Mouse (Mus musculus) stomach, embryonic 16.5 days (tissue): ENCODE measurements around the gene Psmd13. TPM values are rescaled to one million over a fixed set of nuclear protein-coding genes. Genes with fewer than 3 reads are reported as not detected.

Experiments
- ATAC-seq: fragments of 200-750 bp; cut with Nextera tagmentation; 2 replicates; pipeline ENCODE4 v1.8.0; 2017; ENCODE audit warnings: moderate number of reproducible peaks, moderate TSS enrichment; ENCODE audit not compliant: insufficient read depth, low FRiP score
- H3K27ac ChIP-seq: fragments of 300-500 bp; sonication (generic); 2 replicates; pipeline ENCODE4 v1.5.1; 2014; ENCODE audit warnings: low read length
- H3K27me3 ChIP-seq: fragments of 300-500 bp; sonication (generic); 2 replicates; pipeline ENCODE4 v1.6.1; 2014; ENCODE audit warnings: low read length, control low read depth, mixed read lengths; ENCODE audit not compliant: control insufficient read depth, insufficient read depth
- H3K36me3 ChIP-seq: fragments of 300-500 bp; sonication (generic); 2 replicates; pipeline ENCODE4 v1.6.1; 2014; ENCODE audit warnings: low read length; ENCODE audit not compliant: control insufficient read depth, insufficient read depth
- H3K4me1 ChIP-seq: fragments of 300-500 bp; sonication (generic); 2 replicates; pipeline ENCODE4 v1.6.1; 2014; ENCODE audit warnings: low read length, control low read depth, mixed read lengths; ENCODE audit not compliant: control insufficient read depth, insufficient read depth
- H3K4me2 ChIP-seq: fragments of 300-500 bp; sonication (generic); 2 replicates; pipeline ENCODE4 v1.6.1; 2014; ENCODE audit warnings: low read depth, low read length, mixed read lengths
- H3K4me3 ChIP-seq: fragments of 300-500 bp; sonication (generic); replicated peaks from 2 replicates; pipeline ENCODE4 v1.5.1; 2014; ENCODE audit warnings: mild to moderate bottlenecking, low read length
- H3K9ac ChIP-seq: fragments of 300-500 bp; sonication (generic); 2 replicates; pipeline ENCODE4 v1.6.1; 2014; ENCODE audit warnings: low read length
- H3K9me3 ChIP-seq: fragments of 300-500 bp; sonication (generic); replicated peaks from 2 replicates; pipeline ENCODE4 v1.6.1; 2016; ENCODE audit warnings: low read length, control low read depth; ENCODE audit not compliant: control insufficient read depth
- WGBS: fragments of 180-500 bp; shearing (Covaris S2); extraction: QIAGEN DNeasy Blood & Tissue Kit; methylation state at CpG from one replicate; pipeline ENCODE4 v1.1.7; 2014; 5-methylcytosine and 5-hydroxymethylcytosine counted together
- polyA plus RNA-seq: library from polyadenylated mRNA; unstranded; fragments of >200 nt; fragmentation: Nextera tagmentation; extraction: Ambion mirVana; gene quantifications from 2 replicates; pipeline ENCODE4 v1.2.1, GENCODE M21; 2015

Gene Psmd13
- polyA plus RNA-seq, 1 experiment from 2014 or later = 193 TPM

GRCm38 (mm10) chr7:140923070-140923775 lies 41.5 kb downstream of the Psmd13 start:
- peak overlapping the region; percentile 71 for H3K4me2 ChIP-seq
- peaks cover 12% of the 10 kb centered on the region for H3K4me1 ChIP-seq
- no peaks in the 10 kb centered on the region for H3K9me3 ChIP-seq
- H3K36me3 ChIP-seq = no peaks in the 10 kb centered on the region
- H3K9ac ChIP-seq = peak overlapping the region; percentile 51
- H3K27me3 ChIP-seq = peaks cover 53% of the 10 kb centered on the region
- ATAC-seq = no peak
- 23% methylated on average over 30 of the region's 30 CpGs for WGBS
- H3K27ac ChIP-seq = no peak overlapping the region
- H3K4me3 ChIP-seq = peak overlapping the region; percentile 48

GRCm38 (mm10) chr7:140927181-140927580 lies 45.4 kb downstream of the Psmd13 start:
- no peak overlapping the region for H3K4me3 ChIP-seq
- ATAC-seq = no peak
- peaks cover 8% of the 10 kb centered on the region for H3K4me1 ChIP-seq
- 78% methylated on average over 6 of the region's 6 CpGs for whole genome bisulfite sequencing
- H3K36me3 ChIP-seq = no peaks in the 10 kb centered on the region
- H3K9ac ChIP-seq = no peak overlapping the region
- no peak overlapping the region for H3K27ac ChIP-seq
- H3K4me2 ChIP-seq = no peak overlapping the region
- H3K27me3 ChIP-seq = peaks cover 27% of the 10 kb centered on the region
- no peaks in the 10 kb centered on the region for H3K9me3 ChIP-seq

GRCm38 (mm10) chr7:140938436-140938835 lies 56.7 kb downstream of the Psmd13 start:
- Histone ChIP-seq H3K4me1 (peaks cover 21% of the 10 kb centered on the region), H3K4me3 (no peak overlapping the region), H3K27me3 (no peaks in the 10 kb centered on the region), H3K36me3 (no peaks in the 10 kb centered on the region), H3K4me2 (no peak overlapping the region), H3K9me3 (no peaks in the 10 kb centered on the region), H3K27ac (no peak overlapping the region), H3K9ac (no peak overlapping the region)
- ATAC-seq = no peak
- WGBS = 49% methylated on average over 3 of the region's 3 CpGs

GRCm38 (mm10) chr7:140938896-140939295 lies 57.1 kb downstream of the Psmd13 start:
- Histone ChIP-seq H3K4me3 (no peak overlapping the region), H3K36me3 (no peaks in the 10 kb centered on the region), H3K9ac (no peak overlapping the region), H3K27ac (peak overlapping the region; percentile 48), H3K27me3 (no peaks in the 10 kb centered on the region), H3K4me2 (no peak overlapping the region), H3K9me3 (no peaks in the 10 kb centered on the region), H3K4me1 (peaks cover 24% of the 10 kb centered on the region)
- WGBS = 45% methylated on average over 2 of the region's 2 CpGs
- no peak for ATAC-seq

GRCm38 (mm10) chr7:140939669-140940171 lies 58.0 kb downstream of the Psmd13 start:
- H3K36me3 ChIP-seq = no peaks in the 10 kb centered on the region
- no peaks in the 10 kb centered on the region for H3K27me3 ChIP-seq
- H3K4me1 ChIP-seq = peaks cover 26% of the 10 kb centered on the region
- WGBS = 18% methylated on average over 8 of the region's 8 CpGs
- H3K9me3 ChIP-seq = no peaks in the 10 kb centered on the region
- H3K9ac ChIP-seq = 0 out of 2 replicates have a peak overlapping the region, but pooled peaks have one; percentile 6
- peak overlapping the region; percentile 25 for H3K4me2 ChIP-seq
- peak; percentile 19; the same call in 1 of the 2 replicates for ATAC-seq
- H3K27ac ChIP-seq = peak overlapping the region; percentile 48
- H3K4me3 ChIP-seq = no peak overlapping the region

DNA sequence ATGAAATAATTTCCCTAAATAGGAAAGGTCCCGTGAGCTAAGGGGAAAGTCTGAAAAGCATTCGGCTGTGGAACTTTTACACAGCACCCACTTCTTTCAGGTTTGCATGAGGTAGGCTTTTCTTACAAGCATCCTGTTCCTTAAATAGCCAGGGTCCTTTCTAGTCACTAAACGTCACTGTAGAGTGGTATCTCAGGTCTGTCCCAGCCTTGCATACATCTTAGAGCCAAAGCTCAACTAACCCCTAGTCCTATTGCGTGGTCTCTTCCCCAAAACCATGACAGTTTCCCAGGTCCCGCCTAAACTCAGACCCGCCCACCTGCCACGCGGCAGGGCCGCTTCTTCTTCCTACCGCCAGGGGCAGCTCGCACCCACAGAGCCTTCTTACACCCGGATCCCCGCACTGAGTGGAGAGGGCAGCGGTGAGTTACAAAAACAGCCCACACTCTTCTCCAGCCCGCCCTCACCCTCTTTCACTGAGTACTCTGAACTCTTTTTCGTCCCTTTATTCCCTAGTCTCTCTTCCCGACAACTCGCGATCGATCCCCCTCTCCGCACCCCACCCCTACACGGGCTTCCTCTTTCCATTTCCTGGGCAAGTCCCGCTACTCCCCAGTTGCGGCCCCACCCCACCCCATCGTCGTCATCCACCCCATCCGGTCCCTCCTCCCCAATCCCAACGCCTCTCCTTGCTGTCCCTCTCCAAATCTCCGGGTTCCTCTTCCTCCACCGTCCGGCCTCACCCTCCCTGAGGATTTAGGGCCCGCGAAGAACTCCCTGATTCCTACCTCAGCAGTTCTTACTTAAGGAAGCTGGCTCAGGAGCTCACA lies 59.7 kb downstream of the Psmd13 start, which contains the start of gene Pgghg:
Gene Pgghg (plus strand): TSS at position 170 of the 830 bp plus-strand sequence.
- no peaks in the 10 kb centered on the region for H3K9me3 ChIP-seq
- H3K27me3 ChIP-seq = no peaks in the 10 kb centered on the region
- H3K4me1 ChIP-seq = peaks cover 26% of the 10 kb centered on the region
- H3K27ac ChIP-seq = peak within 1 kb of the TSS; percentile 97
- 0 out of 2 replicates have a peak, but pooled peaks cover 4% of the 10 kb centered on the region for H3K36me3 ChIP-seq
- peak within 1 kb of the TSS; percentile 86 for H3K9ac ChIP-seq
- peak; percentile 91 for ATAC-seq
- H3K4me3 ChIP-seq = peak within 1 kb of the TSS; percentile 58
- WGBS = 2% methylated on average over 33 of the region's 33 CpGs
- H3K4me2 ChIP-seq = peak within 1 kb of the TSS; percentile 65

DNA sequence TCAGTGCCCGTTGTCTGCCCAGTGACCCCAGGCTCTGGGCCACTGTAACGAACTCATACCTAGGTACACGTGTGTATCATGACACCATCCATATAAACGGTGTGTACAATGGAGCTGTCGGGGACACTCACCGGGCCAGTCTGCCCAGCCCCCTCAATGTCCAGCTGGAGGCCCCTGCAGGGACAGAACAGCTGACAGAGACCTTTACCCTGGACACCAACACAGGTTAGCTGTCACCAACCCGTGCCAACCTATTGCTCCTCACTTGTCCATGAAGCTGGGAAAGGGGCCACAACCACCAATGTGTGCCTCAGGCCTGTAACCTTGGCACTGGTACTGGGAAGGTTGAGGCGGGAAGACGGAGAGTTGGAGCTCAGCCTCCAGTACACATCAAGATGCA lies 60.6 kb downstream of the Psmd13 start:
- no peaks in the 10 kb centered on the region for H3K27me3 ChIP-seq

GRCm38 (mm10) chr7:140942811-140943210 lies 61.0 kb downstream of the Psmd13 start:
- Histone ChIP-seq H3K9me3 (no peaks in the 10 kb centered on the region), H3K4me3 (no peak overlapping the region), H3K27me3 (no peaks in the 10 kb centered on the region), H3K27ac (peak overlapping the region; percentile 97), H3K36me3 (0 out of 2 replicates have a peak, but pooled peaks cover 4% of the 10 kb centered on the region), H3K4me1 (peaks cover 26% of the 10 kb centered on the region), H3K9ac (peak overlapping the region; percentile 86), H3K4me2 (peak overlapping the region; percentile 65)
- 80% methylated on average over 10 of the region's 10 CpGs for WGBS
- ATAC-seq = no peak

More for the DNA sequence above, 60.6 kb downstream of the Psmd13 start:
- H3K9me3 ChIP-seq = no peaks in the 10 kb centered on the region
- H3K36me3 ChIP-seq = 0 out of 2 replicates have a peak, but pooled peaks cover 4% of the 10 kb centered on the region
- peaks cover 26% of the 10 kb centered on the region for H3K4me1 ChIP-seq
- H3K9ac ChIP-seq = peak overlapping the region; percentile 86
- peak overlapping the region; percentile 58 for H3K4me3 ChIP-seq
- H3K4me2 ChIP-seq = peak overlapping the region; percentile 65
- WGBS = 29% methylated on average over 9 of the region's 9 CpGs
- ATAC-seq = no peak
- peak overlapping the region; percentile 97 for H3K27ac ChIP-seq
